In the genomic region with DNA sequence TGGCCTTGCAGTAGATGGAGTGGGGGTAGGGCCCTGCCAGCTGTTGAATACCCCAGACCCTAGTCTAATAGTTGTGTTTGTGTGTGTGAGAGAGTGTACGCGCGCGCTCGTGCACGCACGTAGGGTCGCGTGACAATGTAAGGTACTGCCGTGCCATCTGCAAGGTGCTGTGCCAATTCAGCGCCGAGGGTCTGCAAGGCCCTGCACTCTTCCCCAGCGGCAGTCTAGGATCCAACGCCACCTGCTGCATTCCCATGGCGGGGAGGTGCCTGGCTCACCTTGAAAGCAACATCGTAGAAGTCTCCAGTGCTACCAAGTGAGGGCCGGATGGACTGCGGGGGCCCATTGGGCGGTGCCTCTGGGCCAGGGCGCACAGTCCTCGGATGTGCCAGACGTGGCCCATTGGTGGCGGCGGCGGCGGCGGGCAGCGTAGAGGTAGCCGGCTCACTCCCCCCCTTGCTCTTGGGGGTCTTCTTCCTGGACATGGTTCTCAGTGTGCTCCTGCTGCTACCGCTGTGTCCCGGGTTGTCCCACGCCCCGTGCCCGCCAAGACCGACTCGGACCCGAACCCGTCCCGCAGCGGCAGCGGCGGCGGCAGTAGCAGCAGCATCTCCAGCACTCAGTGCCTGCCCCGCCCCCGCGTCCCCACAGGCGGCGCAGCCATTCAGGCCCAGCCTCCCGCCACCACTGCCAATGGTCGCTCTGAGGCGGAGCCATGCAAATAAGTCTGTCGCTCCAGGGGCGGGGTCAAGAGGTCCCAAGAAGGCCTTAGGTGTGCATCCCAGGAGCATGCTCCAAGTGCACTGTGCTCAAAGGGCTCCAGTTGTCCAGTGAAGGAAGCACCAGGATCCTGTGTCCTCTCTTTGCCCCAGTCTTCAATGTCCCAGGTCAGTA, we compare ENCODE assay signal across 8 mouse cellular contexts. TPM values are rescaled to one million over a fixed set of nuclear protein-coding genes. Genes with fewer than 3 reads are reported as not detected.
DNase-seq lines count a peak whose midpoint lies in the region; ATAC-seq lines count a peak whose summit lies in the region.

No protein-coding gene starts in this region.

- peaks cover 23% of the 10 kb centered on the region for H3K4me1 ChIP-seq in intestine, embryonic 14.5 days (replicated peaks; ENCODE audit: control insufficient read depth, insufficient read depth, low read length)
- peaks cover 64% of the 10 kb centered on the region for H3K4me1 ChIP-seq in midbrain, embryonic 10.5 days

- no peak overlapping the region for H3K27ac ChIP-seq in intestine, embryonic 14.5 days (ENCODE audit: low read depth)
- peak overlapping the region; percentile 68 for H3K27ac ChIP-seq in midbrain, embryonic 10.5 days (replicated peaks)

- H3K9me3 ChIP-seq in intestine, embryonic 14.5 days (ENCODE audit: control insufficient read depth, low read length), result no peaks in the 10 kb centered on the region
- no peaks in the 10 kb centered on the region for H3K9me3 ChIP-seq in midbrain, embryonic 10.5 days (replicated peaks)

- intact Hi-C loops in gastrocnemius, postnatal 36 days (cut with DNase I), result loop anchor here (5.0 kb wide), 2 partner anchors 94 to 124 kb away; partner anchors contain the start of gene Npw
- intact Hi-C loops in left cerebral cortex, postnatal 36 days (cut with DNase I), result no loop called here

- 6% methylated on average over 53 of the region's 53 CpGs for WGBS in intestine, embryonic 14.5 days
- 6% methylated on average over 53 of the region's 53 CpGs for WGBS in midbrain, embryonic 10.5 days

- peak overlapping the region; percentile 23 for H3K4me3 ChIP-seq in intestine, embryonic 14.5 days (ENCODE audit: low read depth, low read length)
- H3K4me3 ChIP-seq in midbrain, embryonic 10.5 days, result peak overlapping the region; percentile 53

- DNase-seq in adrenal gland, postnatal 10 days, result peak; percentile 91
- peak; percentile 89 for DNase-seq in embryo, embryonic 9.5 days (ENCODE audit: extremely low spot score)
- DNase-seq in gastrocnemius, postnatal 36 days, result peak; percentile 75 to 82
- DNase-seq in intestine, embryonic 14.5 days (ENCODE audit: low spot score), result peak; percentile 81
- peak; percentile 81 to 87 for DNase-seq in left cerebral cortex, postnatal 36 days (ENCODE audit: low spot score in 2 of 2)
- peak; percentile 88 for DNase-seq in midbrain, embryonic 10.5 days (ENCODE audit: low spot score)
- peak; percentile 90 to 91 for DNase-seq in right cerebral cortex, postnatal 36 days (ENCODE audit: low spot score in 2 of 2)
- peak; percentile 72 to 80 for DNase-seq in urinary bladder, postnatal 36 days (ENCODE audit: low spot score in 2 of 2)

- peaks cover 28% of the 10 kb centered on the region for H3K36me3 ChIP-seq in intestine, embryonic 14.5 days (ENCODE audit: control insufficient read depth, insufficient read depth, low read length)
- H3K36me3 ChIP-seq in midbrain, embryonic 10.5 days, result peaks cover 21% of the 10 kb centered on the region

- peak overlapping the region; percentile 69 for H3K4me2 ChIP-seq in intestine, embryonic 14.5 days (ENCODE audit: low read length)

- 0 out of 2 replicates have a peak overlapping the region, but pooled peaks have one; percentile 14 for H3K9ac ChIP-seq in intestine, embryonic 14.5 days (ENCODE audit: low read length)

- no peaks in the 10 kb centered on the region for H3K27me3 ChIP-seq in intestine, embryonic 14.5 days (replicated peaks; ENCODE audit: control insufficient read depth, insufficient read depth, low read length)
- 0 out of 2 replicates have a peak, but pooled peaks cover 3% of the 10 kb centered on the region for H3K27me3 ChIP-seq in midbrain, embryonic 10.5 days (ENCODE audit: low read depth, poor library complexity, severe bottlenecking)

- ATAC-seq in intestine, embryonic 14.5 days (replicated peaks; ENCODE audit: low FRiP score, low TSS enrichment, low read depth), result peak; percentile 52

RNA-seq across cellular contexts. Expression of gene Rab26, which starts 0.7 kb away (rescaled TPM):
- total RNA-seq in adrenal gland, postnatal 10 days (2021), result 1 to 10 TPM; 1.2 to 1.5 TPM
- total RNA-seq in gastrocnemius, postnatal 36 days (2021), result under 1 TPM in 1 of 2 experiments, not detected in 1; 0.20 TPM
- 2.6 and 5.7 TPM in 2 replicates for polyA plus RNA-seq in intestine, embryonic 14.5 days (2014; fragmentation: Nextera tagmentation; extraction: Ambion mirVana)
- total RNA-seq in left cerebral cortex, postnatal 36 days (2021), result 10 to 100 TPM; 51.0 to 51.3 TPM
- 2.1 and 2.9 TPM in 2 replicates for polyA plus RNA-seq in midbrain, embryonic 10.5 days (2016; fragmentation: Nextera tagmentation; extraction: Ambion mirVana)

RNA-seq across cellular contexts. Expression of gene Traf7, which starts 5.6 kb away (rescaled TPM):
- 100 to 1,000 TPM in 1 of 2 experiments, 10 to 100 TPM in 1; 83.5 to 104 TPM for total RNA-seq in adrenal gland, postnatal 10 days (2021)
- 10 to 100 TPM; 23.7 to 30.2 TPM for total RNA-seq in gastrocnemius, postnatal 36 days (2021)
- polyA plus RNA-seq in intestine, embryonic 14.5 days (2014; fragmentation: Nextera tagmentation; extraction: Ambion mirVana), result 97.3 and 104 TPM in 2 replicates
- 10 to 100 TPM; 69.6 to 95.6 TPM for total RNA-seq in left cerebral cortex, postnatal 36 days (2021)
- polyA plus RNA-seq in midbrain, embryonic 10.5 days (2016; fragmentation: Nextera tagmentation; extraction: Ambion mirVana), result 106 and 110 TPM in 2 replicates

RNA-seq across cellular contexts. Expression of gene Pkd1, which starts 16.3 kb away (rescaled TPM):
- total RNA-seq in adrenal gland, postnatal 10 days (2021), result 10 to 100 TPM; 40.2 to 51.0 TPM
- total RNA-seq in gastrocnemius, postnatal 36 days (2021), result 10 to 100 TPM; 19.8 to 20.3 TPM
- polyA plus RNA-seq in intestine, embryonic 14.5 days (2014; fragmentation: Nextera tagmentation; extraction: Ambion mirVana), result 26.8 and 28.4 TPM in 2 replicates
- total RNA-seq in left cerebral cortex, postnatal 36 days (2021), result 10 to 100 TPM; 62.7 to 85.4 TPM
- 14.7 and 18.5 TPM in 2 replicates for polyA plus RNA-seq in midbrain, embryonic 10.5 days (2016; fragmentation: Nextera tagmentation; extraction: Ambion mirVana)

RNA-seq across cellular contexts. Expression of gene Caskin1, which starts 44.9 kb away (rescaled TPM):
- total RNA-seq in adrenal gland, postnatal 10 days (2021), result 10 to 100 TPM; 11.1 to 26.5 TPM
- under 1 TPM; 0.05 TPM for total RNA-seq in gastrocnemius, postnatal 36 days (2021)
- 2.1 and 2.8 TPM in 2 replicates for polyA plus RNA-seq in intestine, embryonic 14.5 days (2014; fragmentation: Nextera tagmentation; extraction: Ambion mirVana)
- total RNA-seq in left cerebral cortex, postnatal 36 days (2021), result 100 to 1,000 TPM; 110 to 140 TPM
- polyA plus RNA-seq in midbrain, embryonic 10.5 days (2016; fragmentation: Nextera tagmentation; extraction: Ambion mirVana), result 6.7 and 8.5 TPM in 2 replicates

RNA-seq across cellular contexts. Expression of gene Mlst8, which starts 54.5 kb away (rescaled TPM):
- 10 to 100 TPM; 20.3 to 23.9 TPM for total RNA-seq in adrenal gland, postnatal 10 days (2021)
- 10 to 100 TPM; 11.9 to 12.1 TPM for total RNA-seq in gastrocnemius, postnatal 36 days (2021)
- 32.3 and 32.7 TPM in 2 replicates for polyA plus RNA-seq in intestine, embryonic 14.5 days (2014; fragmentation: Nextera tagmentation; extraction: Ambion mirVana)
- 10 to 100 TPM; 35.1 to 35.8 TPM for total RNA-seq in left cerebral cortex, postnatal 36 days (2021)
- 40.2 and 40.9 TPM in 2 replicates for polyA plus RNA-seq in midbrain, embryonic 10.5 days (2016; fragmentation: Nextera tagmentation; extraction: Ambion mirVana)

Comparison
In these comparisons a context has a peak if more than half of its experiments do, and no peak if none do; other contexts are left out.
1. RNA of gene Rab26, which starts 0.7 kb away (total RNA-seq): 51.0 to 51.3 TPM in left cerebral cortex, postnatal 36 days; 1.2 to 1.5 TPM in adrenal gland, postnatal 10 days and 0.20 TPM in gastrocnemius, postnatal 36 days; every median in the first group is over 10 times any median in the second.
2. Peak in every context shown above with its lines, with median percentiles within 50 percentile points of each other: DNase-seq.